Mouse (Mus musculus): ENCODE results near the gene Gm12166.

Gm12166 gene

GRCm38 (mm10) chr11:46052105-46052659 lies at the start of gene Gm12166:
TSS of gene Gm12166 (minus strand) at chr11:46052321.
- peak; percentile 39 to 45 for DNase-seq (ENCODE audit: low spot score in 2 of 2)

GRCm38 (mm10) chr11:46097062-46097461 lies 44.9 kb upstream of the Gm12166 start:
- no peak for DNase-seq (ENCODE audit: low spot score in 2 of 2)

- DNase-seq (ENCODE audit: low spot score in 2 of 2), result no peak
These were observed 44.1 kb upstream of the Gm12166 start for GRCm38 (mm10) chr11:46096265-46096649.

GRCm38 (mm10) chr11:46095477-46096264 lies 43.5 kb upstream of the Gm12166 start:
- DNase-seq (ENCODE audit: low spot score in 2 of 2), result no peak

GRCm38 (mm10) chr11:46092121-46092520 lies 40.0 kb upstream of the Gm12166 start:
- peak; percentile 23 to 36 for DNase-seq (ENCODE audit: low spot score in 2 of 2)

GRCm38 (mm10) chr11:46090951-46091667 lies 39.0 kb upstream of the Gm12166 start:
- DNase-seq (ENCODE audit: low spot score in 2 of 2), result no peak

GRCm38 (mm10) chr11:46090036-46090725 lies 38.1 kb upstream of the Gm12166 start:
- no peak for DNase-seq (ENCODE audit: low spot score in 2 of 2)

GRCm38 (mm10) chr11:46089081-46089713 lies 37.1 kb upstream of the Gm12166 start:
- DNase-seq (ENCODE audit: low spot score in 2 of 2), result no peak

GRCm38 (mm10) chr11:46086446-46086845 lies 34.3 kb upstream of the Gm12166 start:
- no peak for DNase-seq (ENCODE audit: low spot score in 2 of 2)

- DNase-seq (ENCODE audit: low spot score in 2 of 2), result no peak
These were observed 33.5 kb upstream of the Gm12166 start for GRCm38 (mm10) chr11:46085398-46086163.

- DNase-seq (ENCODE audit: low spot score in 2 of 2), result no peak
These were observed 32.4 kb upstream of the Gm12166 start for GRCm38 (mm10) chr11:46084568-46084967.

GRCm38 (mm10) chr11:46083835-46084444 lies 31.8 kb upstream of the Gm12166 start:
- no peak for DNase-seq (ENCODE audit: low spot score in 2 of 2)

- DNase-seq (ENCODE audit: low spot score in 2 of 2), result no peak
These were observed 31.3 kb upstream of the Gm12166 start for GRCm38 (mm10) chr11:46083405-46083804.

GRCm38 (mm10) chr11:46081075-46081474 lies 29.0 kb upstream of the Gm12166 start:
- DNase-seq (ENCODE audit: low spot score in 2 of 2), result no peak

- DNase-seq (ENCODE audit: low spot score in 2 of 2), result no peak
These were observed 25.7 kb upstream of the Gm12166 start for GRCm38 (mm10) chr11:46077732-46078375.

GRCm38 (mm10) chr11:46077304-46077703 lies 25.2 kb upstream of the Gm12166 start:
- no peak for DNase-seq (ENCODE audit: low spot score in 2 of 2)

- DNase-seq (ENCODE audit: low spot score in 2 of 2), result no peak
These were observed 24.5 kb upstream of the Gm12166 start for GRCm38 (mm10) chr11:46076442-46077158.

GRCm38 (mm10) chr11:46075507-46075906 lies 23.4 kb upstream of the Gm12166 start:
- no peak for DNase-seq (ENCODE audit: low spot score in 2 of 2)

Measured in right cerebral cortex, adult 2 months (tissue).